Mouse (Mus musculus): Measurements from ENCODE around the gene 2810004N23Rik.

DNA sequence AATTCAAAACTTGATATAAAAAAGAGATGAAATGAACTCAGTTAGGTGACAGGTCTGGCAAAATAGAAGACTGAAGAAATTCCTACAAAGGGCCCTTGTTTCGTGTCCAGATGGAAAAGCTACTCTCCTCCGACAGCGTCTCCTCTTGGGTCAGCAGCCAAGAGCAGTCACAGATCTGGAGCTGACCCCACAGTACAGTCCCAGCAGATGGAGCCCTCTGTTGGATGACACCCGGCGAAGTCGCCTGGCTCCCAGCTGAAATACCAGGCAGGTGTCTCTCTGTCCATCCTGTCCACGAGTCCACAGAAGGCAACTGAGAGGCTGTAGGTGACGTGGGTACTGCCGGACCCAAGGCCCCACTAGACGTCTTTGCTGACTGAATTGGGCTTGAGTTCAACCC, 47.4 kb upstream of the 2810004N23Rik start:
- TF ChIP-seq CTCF (IDR thresholded peaks at IDR 0.05; ENCODE audit: control insufficient read depth, insufficient read depth, low read length) = no peak
- no peak for TF ChIP-seq POLR2A (IDR thresholded peaks at IDR 0.05; ENCODE audit: borderline replicate concordance, control insufficient read depth, low read depth, low read length)

Measured in bone marrow, adult 2 months (tissue).